Mouse (Mus musculus) heart, postnatal 0 days (tissue): ENCODE results near the gene Onecut1.

Experiments used
- CTCF ChIP-seq: IDR thresholded peaks from 2 replicates; pipeline ENCODE4 v1.5.1; 2016; ENCODE audit warnings: antibody characterized with exemption, control low read depth, low read depth
- EP300 ChIP-seq: IDR thresholded peaks from 2 replicates; pipeline ENCODE4 v1.6.1; 2016; ENCODE audit warnings: antibody characterized with exemption, low read depth

- TF ChIP-seq CTCF: no peak
- TF ChIP-seq EP300: no peak
These were observed 9.4 kb upstream of the Onecut1 start for GRCm38 (mm10) chr9:74852361-74852760.
